Mouse (Mus musculus) heart, embryonic 15.5 days (tissue): ENCODE data around the gene Scarb1. TPM values are rescaled to one million over a fixed set of nuclear protein-coding genes. Genes with fewer than 3 reads are reported as not detected.

ENCODE experiments used
- ATAC-seq: fragments of 200-750 bp; cut with Nextera tagmentation; replicated peaks from 2 replicates; pipeline ENCODE4 v1.8.0; 2017; ENCODE audit warnings: low read depth, moderate TSS enrichment; ENCODE audit not compliant: insufficient number of reproducible peaks, insufficient read depth, low FRiP score
- H3K27ac ChIP-seq: fragments of 300-500 bp; sonication (generic); 2 replicates; pipeline ENCODE4 v1.5.1; 2015; ENCODE audit warnings: mild to moderate bottlenecking, inconsistent platforms
- H3K27me3 ChIP-seq: fragments of 300-500 bp; sonication (generic); 2 replicates; pipeline ENCODE4 v1.6.1; 2015; ENCODE audit warnings: inconsistent platforms
- H3K36me3 ChIP-seq: fragments of 300-500 bp; sonication (generic); 2 replicates; pipeline ENCODE4 v1.6.1; 2015; ENCODE audit warnings: mild to moderate bottlenecking, inconsistent platforms
- H3K4me1 ChIP-seq: fragments of 300-500 bp; sonication (generic); replicated peaks from 2 replicates; pipeline ENCODE4 v1.6.1; 2015; ENCODE audit warnings: inconsistent platforms
- H3K4me2 ChIP-seq: fragments of 300-500 bp; sonication (generic); 2 replicates; pipeline ENCODE4 v1.6.1; 2015; ENCODE audit warnings: inconsistent platforms, mild to moderate bottlenecking, moderate library complexity
- H3K4me3 ChIP-seq: fragments of 300-500 bp; sonication (generic); 2 replicates; pipeline ENCODE4 v1.5.1; 2015; ENCODE audit warnings: mild to moderate bottlenecking, inconsistent platforms
- H3K9ac ChIP-seq: fragments of 300-500 bp; sonication (generic); 2 replicates; pipeline ENCODE4 v1.6.1; 2015; ENCODE audit warnings: mild to moderate bottlenecking, inconsistent platforms
- H3K9me3 ChIP-seq: fragments of 300-500 bp; sonication (generic); replicated peaks from 2 replicates; pipeline ENCODE4 v1.6.1; 2016; ENCODE audit warnings: inconsistent platforms
- WGBS: fragments of 180-500 bp; shearing (Covaris S2); methylation state at CpG from one replicate; pipeline ENCODE4 v1.1.7; 2015; ENCODE audit warnings: mixed read lengths; 5-methylcytosine and 5-hydroxymethylcytosine counted together
- polyA plus RNA-seq: library from polyadenylated mRNA; unstranded; fragments of >200 nt; fragmentation: Nextera tagmentation; extraction: Ambion mirVana; gene quantifications from 2 replicates; pipeline ENCODE4 v1.2.1, GENCODE M21; 2015

Gene Scarb1
- polyA plus RNA-seq, 1 experiment from 2014 or later = 54.8 TPM

GRCm38 (mm10) chr5:125244825-125245533, 95.9 kb downstream of the Scarb1 start:
- H3K27ac ChIP-seq = no peak overlapping the region
- H3K4me2 ChIP-seq = peak overlapping the region; percentile 71
- H3K4me1 ChIP-seq = peaks cover 21% of the 10 kb centered on the region
- H3K9ac ChIP-seq = no peak overlapping the region; the same call in 1 of the 2 replicates
- 0 out of 2 replicates have a peak, but pooled peaks have one; percentile 27 for ATAC-seq
- H3K9me3 ChIP-seq = no peaks in the 10 kb centered on the region
- peak overlapping the region; percentile 37 for H3K4me3 ChIP-seq
- no peaks in the 10 kb centered on the region for H3K36me3 ChIP-seq
- 19% methylated on average over 8 of the region's 13 CpGs for WGBS
- H3K27me3 ChIP-seq = peaks cover 5% of the 10 kb centered on the region; the same call in 1 of the 2 replicates

- Histone ChIP-seq H3K27ac (no peak overlapping the region), H3K27me3 (peaks cover 5% of the 10 kb centered on the region; the same call in 1 of the 2 replicates), H3K4me2 (no peak overlapping the region), H3K4me1 (peaks cover 17% of the 10 kb centered on the region), H3K9ac (no peak overlapping the region), H3K9me3 (no peaks in the 10 kb centered on the region), H3K36me3 (no peaks in the 10 kb centered on the region), H3K4me3 (no peak overlapping the region)
- ATAC-seq = no peak
- 56% methylated on average over 6 of the region's 6 CpGs for WGBS
Observed at GRCm38 (mm10) chr5:125243928-125244327, 97.0 kb downstream of the Scarb1 start.

- Histone ChIP-seq H3K27ac (no peak overlapping the region), H3K4me1 (peaks cover 20% of the 10 kb centered on the region), H3K27me3 (peaks cover 5% of the 10 kb centered on the region; the same call in 1 of the 2 replicates), H3K4me3 (no peak overlapping the region), H3K36me3 (no peaks in the 10 kb centered on the region), H3K9ac (no peak overlapping the region), H3K4me2 (no peak overlapping the region), H3K9me3 (no peaks in the 10 kb centered on the region)
- 67% methylated on average over 7 of the region's 7 CpGs for WGBS
- no peak for ATAC-seq
Observed at GRCm38 (mm10) chr5:125242111-125242510, 98.8 kb downstream of the Scarb1 start.

- Histone ChIP-seq H3K27ac (no peak overlapping the region), H3K4me2 (no peak overlapping the region), H3K4me3 (no peak overlapping the region), H3K9ac (no peak overlapping the region), H3K36me3 (no peaks in the 10 kb centered on the region), H3K4me1 (peaks cover 20% of the 10 kb centered on the region), H3K9me3 (no peaks in the 10 kb centered on the region), H3K27me3 (peaks cover 5% of the 10 kb centered on the region; the same call in 1 of the 2 replicates)
- no peak for ATAC-seq
- 47% methylated on average over 5 of the region's 7 CpGs for WGBS
Observed at GRCm38 (mm10) chr5:125241627-125242026, 99.3 kb downstream of the Scarb1 start.

- no peaks in the 10 kb centered on the region for H3K36me3 ChIP-seq
- ATAC-seq = no peak
- no peak overlapping the region for H3K4me3 ChIP-seq
- peaks cover 13% of the 10 kb centered on the region for H3K4me1 ChIP-seq
- no peak overlapping the region for H3K4me2 ChIP-seq
- no peak overlapping the region for H3K9ac ChIP-seq
- H3K27me3 ChIP-seq = peaks cover 5% of the 10 kb centered on the region; the same call in 1 of the 2 replicates
- WGBS = 21% methylated on average over 6 of the region's 6 CpGs
- no peak overlapping the region for H3K27ac ChIP-seq
- H3K9me3 ChIP-seq = no peaks in the 10 kb centered on the region
Observed at GRCm38 (mm10) chr5:125240124-125240781, 100.6 kb downstream of the Scarb1 start.

- ATAC-seq = no peak
- no peak overlapping the region for H3K9ac ChIP-seq
- H3K4me2 ChIP-seq = no peak overlapping the region
- no peaks in the 10 kb centered on the region for H3K27me3 ChIP-seq
- no peak overlapping the region for H3K4me3 ChIP-seq
- no peaks in the 10 kb centered on the region for H3K9me3 ChIP-seq
- 44% methylated on average over 6 of the region's 6 CpGs for WGBS
- peaks cover 14% of the 10 kb centered on the region for H3K4me1 ChIP-seq
- H3K36me3 ChIP-seq = no peaks in the 10 kb centered on the region
- H3K27ac ChIP-seq = no peak overlapping the region
Observed at GRCm38 (mm10) chr5:125235874-125236273, 105.0 kb downstream of the Scarb1 start.

GRCm38 (mm10) chr5:125235398-125235797, 105.5 kb downstream of the Scarb1 start:
- Histone ChIP-seq H3K27me3 (no peaks in the 10 kb centered on the region), H3K4me1 (peaks cover 14% of the 10 kb centered on the region), H3K27ac (no peak overlapping the region), H3K9me3 (no peaks in the 10 kb centered on the region), H3K9ac (no peak overlapping the region), H3K4me3 (no peak overlapping the region), H3K4me2 (no peak overlapping the region), H3K36me3 (no peaks in the 10 kb centered on the region)
- no peak for ATAC-seq
- 90% methylated on average over 3 of the region's 3 CpGs for WGBS

- Histone ChIP-seq H3K9ac (no peak overlapping the region), H3K27me3 (no peaks in the 10 kb centered on the region), H3K4me1 (peaks cover 14% of the 10 kb centered on the region), H3K9me3 (no peaks in the 10 kb centered on the region), H3K4me3 (no peak overlapping the region), H3K36me3 (no peaks in the 10 kb centered on the region), H3K27ac (no peak overlapping the region), H3K4me2 (no peak overlapping the region)
- 6% methylated on average over 8 of the region's 8 CpGs for WGBS
- ATAC-seq = peak; percentile 50; the same call in 1 of the 2 replicates
Observed at GRCm38 (mm10) chr5:125234399-125234798, 106.5 kb downstream of the Scarb1 start.

GRCm38 (mm10) chr5:125233478-125233877, 107.4 kb downstream of the Scarb1 start:
- 90% methylated on average over 1 of the region's 1 CpGs for WGBS
- Histone ChIP-seq H3K4me2 (no peak overlapping the region), H3K27ac (no peak overlapping the region), H3K36me3 (no peaks in the 10 kb centered on the region), H3K9me3 (no peaks in the 10 kb centered on the region), H3K4me3 (no peak overlapping the region), H3K9ac (no peak overlapping the region), H3K4me1 (peaks cover 14% of the 10 kb centered on the region), H3K27me3 (no peaks in the 10 kb centered on the region)
- no peak for ATAC-seq

GRCm38 (mm10) chr5:125232443-125232979, 108.4 kb downstream of the Scarb1 start:
- H3K27ac ChIP-seq = no peak overlapping the region
- H3K4me2 ChIP-seq = no peak overlapping the region
- H3K9ac ChIP-seq = no peak overlapping the region
- H3K9me3 ChIP-seq = peaks cover 4% of the 10 kb centered on the region
- H3K4me3 ChIP-seq = no peak overlapping the region
- no peak for ATAC-seq
- H3K4me1 ChIP-seq = peaks cover 12% of the 10 kb centered on the region
- WGBS = 62% methylated on average over 7 of the region's 7 CpGs
- H3K36me3 ChIP-seq = no peaks in the 10 kb centered on the region
- no peaks in the 10 kb centered on the region for H3K27me3 ChIP-seq

- no peak overlapping the region for H3K4me3 ChIP-seq
- 82% methylated on average over 5 of the region's 5 CpGs for WGBS
- peaks cover 9% of the 10 kb centered on the region for H3K4me1 ChIP-seq
- H3K27me3 ChIP-seq = no peaks in the 10 kb centered on the region
- no peaks in the 10 kb centered on the region for H3K36me3 ChIP-seq
- H3K9me3 ChIP-seq = peaks cover 6% of the 10 kb centered on the region
- H3K9ac ChIP-seq = no peak overlapping the region
- H3K27ac ChIP-seq = no peak overlapping the region
- H3K4me2 ChIP-seq = no peak overlapping the region
- ATAC-seq = no peak
Observed at GRCm38 (mm10) chr5:125230463-125230862, 110.4 kb downstream of the Scarb1 start.
